Mouse (Mus musculus) forebrain, embryonic 15.5 days (tissue): ENCODE data around the gene Mrpl48. TPM values are rescaled to one million over a fixed set of nuclear protein-coding genes. Genes with fewer than 3 reads are reported as not detected.

Experiments
- ATAC-seq: fragments of 200-750 bp; cut with Nextera tagmentation; replicated peaks from 2 replicates; pipeline ENCODE4 v1.8.0; 2017; ENCODE audit warnings: mild to moderate bottlenecking, moderate TSS enrichment, moderate library complexity
- H3K27ac ChIP-seq: fragments of 300-500 bp; sonication (generic); replicated peaks from 2 replicates; pipeline ENCODE4 v1.5.1; 2015; ENCODE audit warnings: mild to moderate bottlenecking, inconsistent platforms
- H3K27me3 ChIP-seq: fragments of 300-500 bp; sonication (generic); 2 replicates; pipeline ENCODE4 v1.6.1; 2015; ENCODE audit warnings: inconsistent platforms
- H3K36me3 ChIP-seq: fragments of 300-500 bp; sonication (generic); 2 replicates; pipeline ENCODE4 v1.6.1; 2015; ENCODE audit warnings: mild to moderate bottlenecking, inconsistent platforms
- H3K4me1 ChIP-seq: fragments of 300-500 bp; sonication (generic); 2 replicates; pipeline ENCODE4 v1.6.1; 2015; ENCODE audit warnings: inconsistent platforms
- H3K4me2 ChIP-seq: fragments of 300-500 bp; sonication (generic); replicated peaks from 2 replicates; pipeline ENCODE4 v1.6.1; 2015; ENCODE audit warnings: mild to moderate bottlenecking, inconsistent platforms
- H3K4me3 ChIP-seq: fragments of 300-500 bp; sonication (generic); 2 replicates; pipeline ENCODE4 v1.5.1; 2015; ENCODE audit warnings: mild to moderate bottlenecking, inconsistent platforms
- H3K9ac ChIP-seq: fragments of 300-500 bp; sonication (generic); replicated peaks from 2 replicates; pipeline ENCODE4 v1.6.1; 2015; ENCODE audit warnings: mild to moderate bottlenecking, inconsistent platforms
- H3K9me3 ChIP-seq: fragments of 300-500 bp; sonication (generic); 2 replicates; pipeline ENCODE4 v1.6.1; 2016; ENCODE audit warnings: inconsistent platforms
- WGBS: fragments of 180-500 bp; shearing (Covaris S2); methylation state at CpG from one replicate; pipeline ENCODE4 v1.1.7; 2015; ENCODE audit warnings: mixed read lengths; 5-methylcytosine and 5-hydroxymethylcytosine counted together
- polyA plus RNA-seq: library from polyadenylated mRNA; unstranded; fragments of >200 nt; fragmentation: Nextera tagmentation; extraction: Ambion mirVana; gene quantifications from 2 replicates; pipeline ENCODE4 v1.2.1, GENCODE M21; 2015

The Mrpl48 gene
- polyA plus RNA-seq, 1 experiment from 2014 or later = 74.9 TPM

GRCm38 (mm10) chr7:100500276-100500977 lies 107.7 kb downstream of the Mrpl48 start:
- ATAC-seq = no peak
- Histone ChIP-seq H3K27ac (no peak overlapping the region), H3K9me3 (no peaks in the 10 kb centered on the region), H3K4me1 (peaks cover 9% of the 10 kb centered on the region), H3K27me3 (no peaks in the 10 kb centered on the region), H3K4me3 (no peak overlapping the region), H3K36me3 (no peaks in the 10 kb centered on the region), H3K4me2 (no peak overlapping the region), H3K9ac (no peak overlapping the region)
- 76% methylated on average over 16 of the region's 16 CpGs for WGBS

- no peak for ATAC-seq
- Histone ChIP-seq H3K9me3 (no peaks in the 10 kb centered on the region), H3K4me1 (peaks cover 12% of the 10 kb centered on the region), H3K9ac (no peak overlapping the region), H3K36me3 (no peaks in the 10 kb centered on the region), H3K27me3 (no peaks in the 10 kb centered on the region), H3K4me2 (no peak overlapping the region), H3K27ac (no peak overlapping the region), H3K4me3 (no peak overlapping the region)
Measured at GRCm38 (mm10) chr7:100499465-100499864, 108.6 kb downstream of the Mrpl48 start.

GRCm38 (mm10) chr7:100497982-100498381 lies 110.1 kb downstream of the Mrpl48 start:
- Histone ChIP-seq H3K9ac (no peak overlapping the region), H3K4me2 (no peak overlapping the region), H3K36me3 (no peaks in the 10 kb centered on the region), H3K4me3 (no peak overlapping the region), H3K27me3 (peaks cover 1% of the 10 kb centered on the region; the same call in 1 of the 2 replicates), H3K4me1 (peaks cover 22% of the 10 kb centered on the region), H3K9me3 (no peaks in the 10 kb centered on the region), H3K27ac (no peak overlapping the region)
- no peak for ATAC-seq
- WGBS = 91% methylated on average over 13 of the region's 13 CpGs

GRCm38 (mm10) chr7:100497402-100497801 lies 110.7 kb downstream of the Mrpl48 start:
- no peaks in the 10 kb centered on the region for H3K36me3 ChIP-seq
- H3K9me3 ChIP-seq = no peaks in the 10 kb centered on the region
- no peak for ATAC-seq
- 81% methylated on average over 4 of the region's 4 CpGs for WGBS
- peaks cover 27% of the 10 kb centered on the region for H3K4me1 ChIP-seq
- no peak overlapping the region for H3K9ac ChIP-seq
- peaks cover 5% of the 10 kb centered on the region; the same call in 1 of the 2 replicates for H3K27me3 ChIP-seq
- H3K4me3 ChIP-seq = no peak overlapping the region
- H3K4me2 ChIP-seq = no peak overlapping the region
- H3K27ac ChIP-seq = no peak overlapping the region

- ATAC-seq = no peak
- Histone ChIP-seq H3K4me2 (no peak overlapping the region), H3K4me1 (peaks cover 27% of the 10 kb centered on the region), H3K9ac (no peak overlapping the region), H3K27me3 (peaks cover 5% of the 10 kb centered on the region; the same call in 1 of the 2 replicates), H3K9me3 (no peaks in the 10 kb centered on the region), H3K36me3 (no peaks in the 10 kb centered on the region), H3K27ac (no peak overlapping the region), H3K4me3 (no peak overlapping the region)
- WGBS = 97% methylated on average over 9 of the region's 9 CpGs
Measured at GRCm38 (mm10) chr7:100496791-100497190, 111.3 kb downstream of the Mrpl48 start.

GRCm38 (mm10) chr7:100496371-100496770 lies 111.7 kb downstream of the Mrpl48 start:
- WGBS = 84% methylated on average over 6 of the region's 6 CpGs
- Histone ChIP-seq H3K4me1 (peaks cover 27% of the 10 kb centered on the region), H3K9ac (no peak overlapping the region), H3K4me3 (no peak overlapping the region), H3K4me2 (no peak overlapping the region), H3K27ac (no peak overlapping the region; the same call in 1 of the 2 replicates), H3K36me3 (no peaks in the 10 kb centered on the region), H3K27me3 (peaks cover 5% of the 10 kb centered on the region; the same call in 1 of the 2 replicates), H3K9me3 (no peaks in the 10 kb centered on the region)
- ATAC-seq = no peak

Other genes starting within 250 kb of the Mrpl48 start
- gene C2cd3, start 236.1 kb downstream of the Mrpl48 start, polyA plus RNA-seq = 28.8 and 29.7 TPM in 2 replicates
- gene Ppme1, start 236.0 kb downstream of the Mrpl48 start, polyA plus RNA-seq = 145 and 155 TPM in 2 replicates
- gene Ucp3, start 135.3 kb downstream of the Mrpl48 start, polyA plus RNA-seq = not detected in 2 replicates
- gene Ucp2, start 115.0 kb downstream of the Mrpl48 start, polyA plus RNA-seq = 47.4 and 48.4 TPM in 2 replicates
- gene Dnajb13, start 93.3 kb downstream of the Mrpl48 start, polyA plus RNA-seq = 2.6 and 4.9 TPM in 2 replicates
- 14.1 and 14.9 TPM in 2 replicates for gene Coa4, start 71.2 kb downstream of the Mrpl48 start, polyA plus RNA-seq
- gene Rab6a, start 891 bp downstream of the Mrpl48 start, polyA plus RNA-seq = 194 and 207 TPM in 2 replicates
- 4.7 and 6.8 TPM in 2 replicates for gene Plekhb1, start 54.1 kb upstream of the Mrpl48 start, polyA plus RNA-seq
- gene Fam168a, start 98.3 kb upstream of the Mrpl48 start, polyA plus RNA-seq = 115 and 116 TPM in 2 replicates